Mouse (Mus musculus) neural tube, embryonic 11.5 days (tissue): ENCODE data around the gene Cacng3. TPM values are rescaled to one million over a fixed set of nuclear protein-coding genes. Genes with fewer than 3 reads are reported as not detected.

Experiments used
- ATAC-seq: fragments of 200-750 bp; cut with Nextera tagmentation; 2 replicates; pipeline ENCODE4 v1.8.0; 2017; ENCODE audit warnings: moderate number of reproducible peaks, mild to moderate bottlenecking, moderate TSS enrichment, moderate library complexity; ENCODE audit not compliant: insufficient read depth, low FRiP score, low TSS enrichment
- DNase-seq: peaks from one replicate; pipeline ENCODE4 v3.0.0-alpha.2; 2015; ENCODE audit warnings: low spot score
- H3K27ac ChIP-seq: fragments of 300-500 bp; sonication (generic); 2 replicates; pipeline ENCODE4 v1.5.1; 2014; ENCODE audit warnings: low read depth, mild to moderate bottlenecking, low read length
- H3K27me3 ChIP-seq: fragments of 300-500 bp; sonication (generic); 2 replicates; pipeline ENCODE4 v1.6.1; 2014; ENCODE audit warnings: mild to moderate bottlenecking, low read length, mixed read lengths; ENCODE audit not compliant: control insufficient read depth, insufficient read depth
- H3K36me3 ChIP-seq: fragments of 300-500 bp; sonication (generic); 2 replicates; pipeline ENCODE4 v1.6.1; 2014; ENCODE audit warnings: mild to moderate bottlenecking, low read length, moderate library complexity, mixed read lengths; ENCODE audit not compliant: control insufficient read depth, insufficient read depth
- H3K4me1 ChIP-seq: fragments of 300-500 bp; sonication (generic); 2 replicates; pipeline ENCODE4 v1.6.1; 2014; ENCODE audit warnings: low read length, mixed read lengths; ENCODE audit not compliant: control insufficient read depth, insufficient read depth
- H3K4me2 ChIP-seq: fragments of 300-500 bp; sonication (generic); 2 replicates; pipeline ENCODE4 v1.6.1; 2014; ENCODE audit warnings: low read depth, mild to moderate bottlenecking, moderate library complexity
- H3K4me3 ChIP-seq: fragments of 300-500 bp; sonication (generic); 2 replicates; pipeline ENCODE4 v1.5.1; 2014; ENCODE audit warnings: low read depth, low read length
- H3K9ac ChIP-seq: fragments of 300-500 bp; sonication (generic); 2 replicates; pipeline ENCODE4 v1.6.1; 2014; ENCODE audit warnings: mild to moderate bottlenecking, low read length
- H3K9me3 ChIP-seq: fragments of 300-500 bp; sonication (generic); 2 replicates; pipeline ENCODE4 v1.6.1; 2016; ENCODE audit warnings: low read length; ENCODE audit not compliant: control insufficient read depth
- WGBS: fragments of 180-500 bp; shearing (Covaris S2); extraction: QIAGEN DNeasy Blood & Tissue Kit; methylation state at CpG from one replicate; pipeline ENCODE4 v1.1.7; 2014; 5-methylcytosine and 5-hydroxymethylcytosine counted together
- polyA plus RNA-seq: library from polyadenylated mRNA; unstranded; fragments of >200 nt; fragmentation: Nextera tagmentation; extraction: Ambion mirVana; gene quantifications from 2 replicates; pipeline ENCODE4 v1.2.1, GENCODE M21; 2014

Cacng3 gene
- polyA plus RNA-seq, 1 experiment from 2014 or later, result 0.94 TPM

DNA sequence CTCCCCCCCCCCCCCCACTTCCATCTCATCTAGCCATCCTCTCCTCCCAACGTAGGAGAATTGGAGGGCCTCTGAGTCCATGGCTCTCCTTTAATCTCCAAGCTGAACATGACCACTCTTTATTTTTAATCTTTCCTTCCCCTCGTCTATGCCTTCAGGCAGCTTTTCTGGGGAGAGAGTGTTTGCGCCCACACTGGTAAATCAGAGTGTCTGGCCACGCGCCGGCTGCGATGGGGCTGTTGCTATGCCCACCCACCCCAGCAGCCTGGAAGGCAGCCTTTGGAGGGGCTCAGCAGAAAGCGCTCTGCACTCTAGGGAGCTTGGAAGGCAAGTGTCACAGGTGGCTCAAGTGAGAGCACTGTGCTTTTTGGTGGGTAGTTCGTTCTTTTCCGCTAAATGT lies 21.0 kb upstream of the Cacng3 start:
- no peak for DNase-seq
- 85% methylated on average over 10 of the region's 10 CpGs for WGBS
- H3K9me3 ChIP-seq, result no peaks in the 10 kb centered on the region
- no peak overlapping the region for H3K4me2 ChIP-seq
- ATAC-seq, result no peak
- no peaks in the 10 kb centered on the region for H3K4me1 ChIP-seq
- no peaks in the 10 kb centered on the region for H3K36me3 ChIP-seq
- H3K4me3 ChIP-seq, result no peak overlapping the region
- H3K27ac ChIP-seq, result no peak overlapping the region
- no peaks in the 10 kb centered on the region for H3K27me3 ChIP-seq
- H3K9ac ChIP-seq, result no peak overlapping the region

DNA sequence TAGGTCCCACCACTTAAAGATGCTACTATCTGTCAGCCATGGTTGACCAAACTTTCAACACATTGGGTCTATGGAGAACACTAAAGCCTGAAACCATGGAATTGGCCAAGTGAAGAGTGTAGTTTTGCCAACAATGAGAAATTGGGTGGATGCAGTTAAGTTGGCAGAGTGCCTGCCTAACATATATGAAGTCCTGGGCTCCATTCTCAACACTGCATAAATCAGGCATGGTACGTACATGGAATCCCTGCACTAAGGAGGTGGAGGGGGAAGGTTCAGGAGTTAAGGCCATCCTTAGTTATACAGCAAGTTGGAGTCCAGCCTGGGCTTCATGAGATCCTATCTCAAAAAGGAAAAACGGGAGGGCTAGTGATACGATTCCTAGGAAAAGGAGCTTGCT lies 17.8 kb upstream of the Cacng3 start:
- H3K27ac ChIP-seq, result no peak overlapping the region
- no peaks in the 10 kb centered on the region for H3K4me1 ChIP-seq
- H3K9ac ChIP-seq, result no peak overlapping the region
- DNase-seq (no peak), ATAC-seq (no peak)
- no peaks in the 10 kb centered on the region for H3K36me3 ChIP-seq
- 90% methylated on average over 3 of the region's 3 CpGs for WGBS
- H3K9me3 ChIP-seq, result no peaks in the 10 kb centered on the region
- no peak overlapping the region for H3K4me2 ChIP-seq
- no peak overlapping the region for H3K4me3 ChIP-seq
- no peaks in the 10 kb centered on the region for H3K27me3 ChIP-seq

DNA sequence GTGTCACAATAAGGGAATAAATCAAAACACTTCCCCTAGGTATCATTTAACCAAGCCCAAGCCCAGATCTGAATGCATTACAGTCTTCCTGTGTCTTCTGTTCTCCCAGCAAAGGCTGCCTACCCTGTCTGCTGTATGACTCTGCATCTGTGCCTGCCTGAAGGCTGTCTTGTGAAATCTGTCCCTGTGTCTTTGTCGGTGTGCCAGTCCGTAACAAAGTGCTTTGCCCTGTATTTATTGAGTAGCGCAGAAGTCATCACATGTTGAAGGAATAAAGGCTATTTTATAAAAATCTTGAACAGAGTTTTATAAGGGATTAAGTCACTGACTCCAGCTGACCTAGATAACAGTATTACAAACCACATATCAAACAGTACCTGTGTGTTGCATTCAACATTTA lies 13.6 kb upstream of the Cacng3 start:
- Histone ChIP-seq H3K27me3 (no peaks in the 10 kb centered on the region), H3K4me1 (no peaks in the 10 kb centered on the region), H3K4me3 (no peak overlapping the region), H3K9ac (no peak overlapping the region), H3K4me2 (no peak overlapping the region), H3K36me3 (no peaks in the 10 kb centered on the region), H3K27ac (no peak overlapping the region), H3K9me3 (no peaks in the 10 kb centered on the region)
- ATAC-seq (no peak), DNase-seq (no peak)
- 91% methylated on average over 3 of the region's 3 CpGs for WGBS

DNA sequence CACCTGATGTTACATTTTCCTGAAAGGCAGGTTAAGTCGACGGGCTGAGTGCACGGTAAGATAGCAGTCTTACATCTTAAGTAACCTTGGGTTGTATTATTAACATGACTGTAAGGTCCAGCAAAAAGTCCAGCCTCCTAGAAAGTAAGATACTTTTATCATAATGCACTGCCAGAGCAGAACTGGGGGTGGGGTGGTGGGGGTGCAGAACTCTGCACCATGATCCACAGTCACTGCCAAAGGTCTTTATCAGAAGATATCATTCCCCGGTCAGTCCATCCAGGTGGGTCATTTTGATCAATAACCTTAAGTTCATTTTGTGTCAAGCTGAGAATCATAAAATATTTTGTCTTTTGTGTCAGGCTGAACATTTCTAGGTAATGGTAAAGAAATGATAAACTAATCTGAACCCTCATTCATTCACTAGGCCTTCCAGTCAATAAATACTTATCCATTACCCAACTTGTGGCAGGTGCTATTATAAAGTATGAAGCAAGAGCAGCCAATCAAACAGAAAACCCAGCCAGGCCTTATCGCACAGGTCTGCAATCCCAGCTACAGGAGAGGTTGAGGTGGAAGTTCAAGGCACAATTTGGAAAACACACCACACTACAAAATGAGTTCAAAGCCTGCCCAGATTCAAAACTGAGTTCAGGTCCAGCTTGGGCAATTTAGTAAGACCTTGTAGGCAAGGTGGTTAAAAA lies 12.7 kb upstream of the Cacng3 start:
- no peaks in the 10 kb centered on the region for H3K27me3 ChIP-seq
- H3K4me2 ChIP-seq, result no peak overlapping the region
- H3K36me3 ChIP-seq, result no peaks in the 10 kb centered on the region
- no peak overlapping the region for H3K4me3 ChIP-seq
- H3K4me1 ChIP-seq, result no peaks in the 10 kb centered on the region
- no peak overlapping the region for H3K9ac ChIP-seq
- DNase-seq (no peak), ATAC-seq (no peak)
- no peak overlapping the region for H3K27ac ChIP-seq
- H3K9me3 ChIP-seq, result no peaks in the 10 kb centered on the region
- 93% methylated on average over 5 of the region's 5 CpGs for WGBS

DNA sequence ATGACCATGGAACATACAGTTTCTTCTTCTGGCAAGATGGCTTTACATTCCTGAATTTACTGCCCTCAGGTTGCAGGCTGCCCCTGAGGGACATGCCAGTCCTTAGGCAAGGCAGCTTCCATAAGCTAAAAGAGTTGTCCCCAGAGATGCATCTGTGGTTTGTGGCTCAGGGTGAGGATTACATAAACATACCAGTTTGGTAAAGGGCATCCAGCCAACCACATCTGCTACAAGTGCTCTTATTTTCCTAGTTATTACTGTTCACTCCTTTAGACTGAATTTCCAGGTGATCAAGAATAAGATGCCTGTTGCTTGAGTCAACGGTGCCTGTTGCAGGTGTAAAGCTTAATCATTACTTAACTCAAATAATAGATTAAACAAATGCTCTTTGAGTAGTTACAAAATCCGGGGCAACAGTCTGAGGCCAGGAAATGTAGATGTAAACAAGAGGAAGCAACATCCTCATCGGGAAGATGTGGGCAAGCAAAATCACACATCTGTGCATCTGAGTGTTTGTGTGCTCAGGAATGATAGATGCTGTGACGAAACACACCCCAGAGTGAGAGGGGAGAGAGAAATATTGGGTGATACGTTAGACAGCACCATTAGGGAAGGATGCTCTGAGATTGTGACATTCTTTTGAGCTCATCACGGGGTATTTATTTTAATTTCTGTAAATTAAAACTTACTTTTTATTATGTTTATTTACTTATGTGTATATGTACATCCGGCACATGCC lies 4.8 kb upstream of the Cacng3 start:
- no peak overlapping the region for H3K27ac ChIP-seq
- no peaks in the 10 kb centered on the region for H3K36me3 ChIP-seq
- no peaks in the 10 kb centered on the region for H3K27me3 ChIP-seq
- WGBS, result 81% methylated on average over 7 of the region's 7 CpGs
- no peaks in the 10 kb centered on the region for H3K4me1 ChIP-seq
- no peak overlapping the region for H3K9ac ChIP-seq
- H3K9me3 ChIP-seq, result no peaks in the 10 kb centered on the region
- DNase-seq, result no peak
- H3K4me3 ChIP-seq, result no peak overlapping the region
- no peak for ATAC-seq
- H3K4me2 ChIP-seq, result no peak overlapping the region

DNA sequence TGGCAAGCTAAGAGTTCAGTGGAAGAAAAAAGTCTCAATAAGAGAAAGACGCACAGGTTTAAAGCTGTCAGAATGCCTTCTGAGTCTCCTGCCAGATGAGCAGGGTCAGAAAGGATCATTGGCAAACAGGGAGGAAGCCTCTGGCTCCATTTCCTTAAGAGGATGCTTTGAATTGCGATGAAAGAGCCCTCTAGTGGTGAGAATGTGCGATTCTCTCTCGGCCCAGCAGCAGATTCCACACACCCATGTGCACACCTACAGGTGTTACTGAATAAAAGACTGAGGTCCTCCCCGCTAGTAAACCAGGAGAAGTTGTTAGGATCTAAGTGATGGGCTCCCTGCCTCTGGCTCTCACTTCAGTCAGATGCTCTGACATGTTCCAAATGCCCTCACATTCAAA lies 2.4 kb upstream of the Cacng3 start:
- Histone ChIP-seq H3K27ac (no peak overlapping the region), H3K27me3 (peaks cover 3% of the 10 kb centered on the region; the same call in 1 of the 2 replicates), H3K9ac (no peak overlapping the region), H3K4me1 (no peaks in the 10 kb centered on the region), H3K4me3 (no peak overlapping the region), H3K9me3 (no peaks in the 10 kb centered on the region), H3K4me2 (no peak overlapping the region), H3K36me3 (no peaks in the 10 kb centered on the region)
- DNase-seq (peak; percentile 20), ATAC-seq (no peak)
- 31% methylated on average over 5 of the region's 5 CpGs for WGBS

DNA sequence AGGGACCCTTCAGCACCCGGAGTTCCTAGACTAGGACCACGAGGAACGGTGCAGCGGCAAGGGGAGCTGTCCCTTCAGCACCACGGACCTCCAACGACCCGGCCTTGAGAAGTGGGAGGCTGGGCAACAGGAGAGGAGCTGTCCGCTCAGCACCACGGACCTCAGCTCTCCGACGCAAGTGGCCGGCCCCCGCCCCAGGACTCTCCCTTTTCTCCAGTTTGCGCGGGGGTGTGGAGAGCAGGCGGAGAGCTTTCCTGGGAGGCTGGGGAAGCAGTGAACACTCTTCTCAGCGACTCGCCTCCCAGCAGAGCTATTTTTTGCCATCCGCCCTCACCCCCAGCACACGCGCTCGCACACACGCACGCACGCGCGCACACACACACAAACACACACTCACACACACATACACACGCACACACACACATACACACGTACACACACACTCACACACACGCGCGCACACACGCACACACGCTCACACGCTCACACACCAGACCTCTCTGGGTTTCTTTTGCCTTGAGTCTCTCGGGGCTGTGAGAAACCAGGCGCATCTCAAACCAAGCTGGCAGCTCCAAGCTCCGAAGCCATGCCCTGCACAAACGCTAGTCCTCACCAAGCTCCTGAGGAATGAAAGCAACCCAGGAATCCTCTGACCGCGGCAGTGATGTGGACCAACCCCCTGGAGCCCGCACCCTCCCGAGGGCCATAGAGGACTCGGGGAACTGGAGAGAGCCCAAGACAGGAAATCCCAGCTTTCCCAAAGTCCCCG lies 765 bp downstream of the Cacng3 start:
- H3K4me2 ChIP-seq, result peak overlapping the region; percentile 35
- no peak overlapping the region for H3K9ac ChIP-seq
- no peaks in the 10 kb centered on the region for H3K4me1 ChIP-seq
- DNase-seq (peak; percentile 92), ATAC-seq (peak; percentile 60; the same call in 1 of the 2 replicates)
- no peaks in the 10 kb centered on the region for H3K9me3 ChIP-seq
- H3K27me3 ChIP-seq, result peaks cover 3% of the 10 kb centered on the region; the same call in 1 of the 2 replicates
- H3K36me3 ChIP-seq, result no peaks in the 10 kb centered on the region
- H3K4me3 ChIP-seq, result peak overlapping the region; percentile 12; the same call in 1 of the 2 replicates
- 11% methylated on average over 45 of the region's 45 CpGs for WGBS
- H3K27ac ChIP-seq, result no peak overlapping the region

DNA sequence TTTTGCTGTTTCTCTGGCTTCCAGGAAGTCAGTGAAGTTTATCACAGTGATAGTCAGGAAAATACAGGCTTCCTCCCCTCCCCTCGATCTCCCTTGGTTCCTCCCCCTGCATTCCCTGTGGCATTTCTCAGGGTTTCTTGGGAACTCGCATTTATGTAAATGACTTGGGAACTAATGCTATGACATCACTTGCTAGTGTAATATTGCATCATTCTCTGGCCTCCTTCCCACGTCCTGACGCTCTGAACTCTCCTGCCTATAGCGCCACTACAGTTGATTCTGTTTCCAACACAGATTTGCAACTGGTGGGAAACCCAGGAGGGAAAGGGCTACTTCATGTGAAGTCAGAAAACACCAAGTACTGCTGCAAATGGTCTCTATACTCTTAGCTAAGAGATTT lies 2.7 kb downstream of the Cacng3 start:
- no peaks in the 10 kb centered on the region for H3K9me3 ChIP-seq
- H3K27me3 ChIP-seq, result peaks cover 3% of the 10 kb centered on the region; the same call in 1 of the 2 replicates
- ATAC-seq (no peak), DNase-seq (no peak)
- no peaks in the 10 kb centered on the region for H3K4me1 ChIP-seq
- no peaks in the 10 kb centered on the region for H3K36me3 ChIP-seq
- no peak overlapping the region for H3K4me2 ChIP-seq
- no peak overlapping the region for H3K9ac ChIP-seq
- WGBS, result 62% methylated on average over 5 of the region's 5 CpGs
- no peak overlapping the region for H3K27ac ChIP-seq
- H3K4me3 ChIP-seq, result no peak overlapping the region
